Mouse (Mus musculus): ENCODE results near the gene Rbfox2. TPM values are rescaled to one million over a fixed set of nuclear protein-coding genes. Genes with fewer than 3 reads are reported as not detected.

Gene Rbfox2
- polyA plus RNA-seq, 1 experiment from 2014 or later: 81.9 TPM

DNA sequence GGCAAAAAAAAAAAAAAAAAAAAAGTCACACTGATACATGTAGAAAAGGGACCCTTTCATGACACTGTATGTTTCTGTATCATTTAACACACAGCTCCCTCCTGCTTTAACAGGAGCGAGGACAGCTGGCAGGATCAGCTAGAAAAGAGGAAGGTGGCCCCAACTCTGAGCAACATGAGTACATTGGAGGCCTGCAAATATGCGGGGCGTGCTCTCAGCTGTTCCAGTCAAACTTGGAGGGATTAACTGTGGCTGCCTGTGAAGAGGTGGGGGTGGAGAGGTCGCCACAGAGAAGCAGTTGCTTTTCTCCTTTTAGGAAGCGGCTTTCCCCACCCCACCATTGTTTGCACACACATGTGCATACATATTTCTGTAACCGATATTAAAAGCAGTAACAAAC lies 143.5 kb downstream of the Rbfox2 start:
- no peak overlapping the region for H3K4me3 ChIP-seq (ENCODE audit: low read depth, low read length)
- H3K27ac ChIP-seq (replicated peaks; ENCODE audit: low read depth, low read length): no peak overlapping the region
- 28% methylated on average over 6 of the region's 6 CpGs for WGBS
- H3K4me2 ChIP-seq (ENCODE audit: low read depth, low read length): no peak overlapping the region
- H3K4me1 ChIP-seq (ENCODE audit: control insufficient read depth, insufficient read depth, low read length): no peaks in the 10 kb centered on the region
- no peaks in the 10 kb centered on the region for H3K9me3 ChIP-seq (replicated peaks; ENCODE audit: control insufficient read depth, low read length)
- H3K9ac ChIP-seq (replicated peaks; ENCODE audit: low read length): no peak overlapping the region
- ATAC-seq (replicated peaks; ENCODE audit: insufficient number of reproducible peaks, low FRiP score, low TSS enrichment, low read depth) (no peak), DNase-seq (ENCODE audit: low spot score) (peak; percentile 52)
- no peaks in the 10 kb centered on the region for H3K27me3 ChIP-seq (ENCODE audit: control insufficient read depth, insufficient read depth, low read length)
- H3K36me3 ChIP-seq (replicated peaks; ENCODE audit: control insufficient read depth, insufficient read depth, low read depth, low read length): no peaks in the 10 kb centered on the region

DNA sequence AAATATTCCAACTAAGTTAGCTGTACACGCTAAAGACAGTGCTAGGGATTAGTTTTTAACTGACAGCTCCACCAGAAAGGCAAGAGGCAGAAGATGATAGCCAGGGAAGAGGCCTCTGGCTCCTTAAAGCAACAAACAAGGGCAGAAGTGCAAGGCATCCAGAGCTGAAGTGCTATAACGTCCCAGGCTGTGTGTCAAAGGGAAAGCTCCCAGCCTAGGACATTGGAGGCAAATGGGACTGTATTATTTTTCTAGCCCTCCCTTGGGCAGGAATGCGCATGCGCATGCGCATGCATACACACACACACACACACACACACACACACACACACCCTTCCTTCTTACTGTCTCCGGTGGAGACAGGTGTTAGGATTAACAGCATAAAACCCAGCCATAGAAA lies 143.9 kb downstream of the Rbfox2 start:
- Histone ChIP-seq H3K27ac (replicated peaks; ENCODE audit: low read depth, low read length) (no peak overlapping the region), H3K9ac (replicated peaks; ENCODE audit: low read length) (no peak overlapping the region), H3K4me3 (ENCODE audit: low read depth, low read length) (no peak overlapping the region), H3K4me2 (ENCODE audit: low read depth, low read length) (no peak overlapping the region), H3K4me1 (ENCODE audit: control insufficient read depth, insufficient read depth, low read length) (no peaks in the 10 kb centered on the region), H3K9me3 (replicated peaks; ENCODE audit: control insufficient read depth, low read length) (no peaks in the 10 kb centered on the region), H3K36me3 (replicated peaks; ENCODE audit: control insufficient read depth, insufficient read depth, low read depth, low read length) (no peaks in the 10 kb centered on the region), H3K27me3 (ENCODE audit: control insufficient read depth, insufficient read depth, low read length) (no peaks in the 10 kb centered on the region)
- no peak for DNase-seq (ENCODE audit: low spot score)
- 57% methylated on average over 6 of the region's 6 CpGs for WGBS
- ATAC-seq (replicated peaks; ENCODE audit: insufficient number of reproducible peaks, low FRiP score, low TSS enrichment, low read depth): no peak

DNA sequence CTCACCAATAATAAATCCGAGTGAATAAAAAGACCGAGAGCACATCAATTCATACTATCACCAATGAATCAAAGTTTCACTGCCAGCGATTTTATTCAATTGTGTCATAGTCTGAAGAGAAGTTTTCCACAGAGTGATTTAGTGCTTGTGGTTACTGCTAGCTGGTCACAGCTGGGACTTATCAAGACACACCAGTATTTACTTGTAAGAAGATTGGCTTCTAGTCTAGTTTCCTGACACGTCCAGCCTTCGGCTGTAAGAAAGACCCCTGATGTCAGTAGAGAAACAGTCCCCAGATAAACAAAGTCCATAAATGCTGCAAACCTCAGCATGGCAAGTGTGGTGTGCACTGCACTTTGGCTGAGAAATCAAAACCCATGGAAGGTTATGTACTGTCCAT lies 145.4 kb downstream of the Rbfox2 start:
- H3K4me2 ChIP-seq (ENCODE audit: low read depth, low read length): no peak overlapping the region
- no peak overlapping the region for H3K9ac ChIP-seq (replicated peaks; ENCODE audit: low read length)
- H3K36me3 ChIP-seq (replicated peaks; ENCODE audit: control insufficient read depth, insufficient read depth, low read depth, low read length): no peaks in the 10 kb centered on the region
- H3K4me3 ChIP-seq (ENCODE audit: low read depth, low read length): no peak overlapping the region
- no peaks in the 10 kb centered on the region for H3K27me3 ChIP-seq (ENCODE audit: control insufficient read depth, insufficient read depth, low read length)
- no peaks in the 10 kb centered on the region for H3K9me3 ChIP-seq (replicated peaks; ENCODE audit: control insufficient read depth, low read length)
- H3K4me1 ChIP-seq (ENCODE audit: control insufficient read depth, insufficient read depth, low read length): no peaks in the 10 kb centered on the region
- WGBS: 61% methylated on average over 5 of the region's 5 CpGs
- no peak overlapping the region for H3K27ac ChIP-seq (replicated peaks; ENCODE audit: low read depth, low read length)
- ATAC-seq (replicated peaks; ENCODE audit: insufficient number of reproducible peaks, low FRiP score, low TSS enrichment, low read depth): no peak
- DNase-seq (ENCODE audit: low spot score): peak; percentile 23

DNA sequence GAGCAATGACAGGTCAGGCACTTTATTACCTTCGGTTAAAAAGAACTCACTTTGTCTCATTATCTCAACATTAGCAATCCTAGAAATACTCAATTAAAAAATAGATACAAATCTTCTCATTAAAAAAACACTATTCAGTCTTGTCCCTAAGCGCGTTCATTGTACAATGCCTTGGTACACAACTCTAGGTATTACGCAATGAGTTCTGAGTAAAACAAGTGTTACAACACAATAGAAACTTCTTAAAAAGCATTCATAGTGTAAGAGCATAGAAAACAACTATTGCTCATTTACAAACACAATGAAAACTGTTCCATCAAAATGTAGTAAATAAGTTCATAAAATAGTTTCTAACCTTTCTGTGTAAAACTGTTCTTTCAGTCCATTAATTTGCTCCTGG lies 146.0 kb downstream of the Rbfox2 start:
- no peak for DNase-seq (ENCODE audit: low spot score)
- no peak for ATAC-seq (replicated peaks; ENCODE audit: insufficient number of reproducible peaks, low FRiP score, low TSS enrichment, low read depth)
- H3K27ac ChIP-seq (replicated peaks; ENCODE audit: low read depth, low read length): no peak overlapping the region
- no peaks in the 10 kb centered on the region for H3K36me3 ChIP-seq (replicated peaks; ENCODE audit: control insufficient read depth, insufficient read depth, low read depth, low read length)
- no peak overlapping the region for H3K4me3 ChIP-seq (ENCODE audit: low read depth, low read length)
- no peaks in the 10 kb centered on the region for H3K4me1 ChIP-seq (ENCODE audit: control insufficient read depth, insufficient read depth, low read length)
- WGBS: 95% methylated on average over 4 of the region's 4 CpGs
- no peak overlapping the region for H3K4me2 ChIP-seq (ENCODE audit: low read depth, low read length)
- H3K27me3 ChIP-seq (ENCODE audit: control insufficient read depth, insufficient read depth, low read length): no peaks in the 10 kb centered on the region
- H3K9me3 ChIP-seq (replicated peaks; ENCODE audit: control insufficient read depth, low read length): no peaks in the 10 kb centered on the region
- no peak overlapping the region for H3K9ac ChIP-seq (replicated peaks; ENCODE audit: low read length)

DNA sequence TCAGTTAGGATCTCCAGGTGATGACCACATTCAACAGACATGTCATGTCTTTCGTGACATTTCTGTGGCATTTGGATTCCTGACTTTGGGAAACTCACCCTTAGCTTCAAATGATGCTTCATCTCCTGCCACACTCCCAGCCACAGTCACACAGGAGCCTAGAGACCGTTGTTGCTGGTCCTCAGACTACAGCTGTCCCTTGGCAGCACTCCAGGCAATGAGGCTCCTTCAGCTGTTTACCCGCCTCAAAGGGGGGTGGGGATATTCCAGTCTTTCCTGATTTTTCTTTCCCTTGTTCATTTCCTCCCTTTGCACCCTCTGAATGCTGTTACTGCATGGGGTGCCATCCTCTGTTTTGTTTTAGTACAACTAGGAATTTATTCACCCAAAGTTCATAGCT lies 150.3 kb downstream of the Rbfox2 start:
- Histone ChIP-seq H3K4me1 (ENCODE audit: control insufficient read depth, insufficient read depth, low read length) (no peaks in the 10 kb centered on the region), H3K9ac (replicated peaks; ENCODE audit: low read length) (no peak overlapping the region), H3K36me3 (replicated peaks; ENCODE audit: control insufficient read depth, insufficient read depth, low read depth, low read length) (no peaks in the 10 kb centered on the region), H3K4me2 (ENCODE audit: low read depth, low read length) (no peak overlapping the region), H3K27ac (replicated peaks; ENCODE audit: low read depth, low read length) (no peak overlapping the region), H3K9me3 (replicated peaks; ENCODE audit: control insufficient read depth, low read length) (no peaks in the 10 kb centered on the region), H3K4me3 (ENCODE audit: low read depth, low read length) (no peak overlapping the region), H3K27me3 (ENCODE audit: control insufficient read depth, insufficient read depth, low read length) (no peaks in the 10 kb centered on the region)
- WGBS: 65% methylated on average over 3 of the region's 3 CpGs
- ATAC-seq (replicated peaks; ENCODE audit: insufficient number of reproducible peaks, low FRiP score, low TSS enrichment, low read depth) (no peak), DNase-seq (ENCODE audit: low spot score) (no peak)

DNA sequence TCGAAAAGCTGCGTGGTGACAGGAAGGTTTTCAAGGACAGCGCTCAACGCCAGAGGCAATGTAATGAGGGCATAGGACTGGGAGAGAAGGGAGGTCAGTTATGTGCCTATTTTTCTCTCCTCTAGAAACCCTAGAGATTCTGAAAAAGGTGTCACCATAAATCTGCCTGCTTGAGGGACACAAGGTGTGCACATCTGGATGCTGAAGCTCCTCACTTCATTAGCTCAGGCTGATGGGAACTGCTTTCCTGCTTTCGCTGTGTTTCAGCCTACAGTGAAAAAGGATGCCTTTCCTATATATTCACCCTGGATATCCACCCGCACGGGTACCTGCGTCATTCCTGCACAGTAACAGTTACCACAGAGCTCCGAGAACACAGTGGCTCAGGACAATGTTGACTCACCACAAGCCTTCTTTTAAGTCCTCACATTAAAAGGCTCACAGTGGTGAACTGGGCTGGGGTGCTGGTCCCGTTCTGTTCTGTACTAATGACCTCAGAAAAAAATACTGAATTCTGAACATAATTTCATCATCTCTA lies 152.5 kb downstream of the Rbfox2 start:
- ATAC-seq (replicated peaks; ENCODE audit: insufficient number of reproducible peaks, low FRiP score, low TSS enrichment, low read depth): no peak
- H3K4me3 ChIP-seq (ENCODE audit: low read depth, low read length): no peak overlapping the region
- no peaks in the 10 kb centered on the region for H3K9me3 ChIP-seq (replicated peaks; ENCODE audit: control insufficient read depth, low read length)
- no peaks in the 10 kb centered on the region for H3K36me3 ChIP-seq (replicated peaks; ENCODE audit: control insufficient read depth, insufficient read depth, low read depth, low read length)
- H3K27me3 ChIP-seq (ENCODE audit: control insufficient read depth, insufficient read depth, low read length): no peaks in the 10 kb centered on the region
- H3K4me2 ChIP-seq (ENCODE audit: low read depth, low read length): no peak overlapping the region
- 65% methylated on average over 10 of the region's 10 CpGs for WGBS
- H3K9ac ChIP-seq (replicated peaks; ENCODE audit: low read length): no peak overlapping the region
- H3K4me1 ChIP-seq (ENCODE audit: control insufficient read depth, insufficient read depth, low read length): no peaks in the 10 kb centered on the region
- DNase-seq (ENCODE audit: low spot score): no peak
- no peak overlapping the region for H3K27ac ChIP-seq (replicated peaks; ENCODE audit: low read depth, low read length)

DNA sequence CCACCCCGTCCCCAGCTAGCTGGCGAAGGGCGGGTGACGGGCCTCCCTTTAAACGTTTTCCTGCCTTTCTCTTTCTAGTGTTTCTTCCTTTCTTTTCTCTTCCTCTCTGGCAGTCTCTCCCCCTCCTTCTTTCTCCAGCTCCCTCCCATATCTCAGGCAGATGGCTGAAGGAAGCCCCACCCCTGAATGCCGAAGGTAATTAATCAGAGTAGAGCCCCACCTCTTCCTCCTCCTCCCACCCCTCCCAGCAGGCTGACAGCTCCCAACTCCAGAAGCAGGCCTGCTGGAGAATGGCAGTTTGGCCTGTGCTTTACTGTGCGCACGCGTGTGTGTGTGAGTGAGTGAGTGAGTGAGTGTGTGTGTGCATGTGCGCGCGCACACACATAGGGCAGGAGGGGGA lies 153.2 kb downstream of the Rbfox2 start:
- no peaks in the 10 kb centered on the region for H3K27me3 ChIP-seq (ENCODE audit: control insufficient read depth, insufficient read depth, low read length)
- H3K4me1 ChIP-seq (ENCODE audit: control insufficient read depth, insufficient read depth, low read length): no peaks in the 10 kb centered on the region
- peak overlapping the region; percentile 34 for H3K4me3 ChIP-seq (ENCODE audit: low read depth, low read length)
- peak overlapping the region; percentile 45 for H3K9ac ChIP-seq (replicated peaks; ENCODE audit: low read length)
- WGBS: 1% methylated on average over 12 of the region's 12 CpGs
- peak; percentile 91 for DNase-seq (ENCODE audit: low spot score)
- no peaks in the 10 kb centered on the region for H3K36me3 ChIP-seq (replicated peaks; ENCODE audit: control insufficient read depth, insufficient read depth, low read depth, low read length)
- peak overlapping the region; percentile 57 for H3K27ac ChIP-seq (replicated peaks; ENCODE audit: low read depth, low read length)
- H3K9me3 ChIP-seq (replicated peaks; ENCODE audit: control insufficient read depth, low read length): no peaks in the 10 kb centered on the region
- peak overlapping the region; percentile 58 for H3K4me2 ChIP-seq (ENCODE audit: low read depth, low read length)
- peak; percentile 90 for ATAC-seq (replicated peaks; ENCODE audit: insufficient number of reproducible peaks, low FRiP score, low TSS enrichment, low read depth)

DNA sequence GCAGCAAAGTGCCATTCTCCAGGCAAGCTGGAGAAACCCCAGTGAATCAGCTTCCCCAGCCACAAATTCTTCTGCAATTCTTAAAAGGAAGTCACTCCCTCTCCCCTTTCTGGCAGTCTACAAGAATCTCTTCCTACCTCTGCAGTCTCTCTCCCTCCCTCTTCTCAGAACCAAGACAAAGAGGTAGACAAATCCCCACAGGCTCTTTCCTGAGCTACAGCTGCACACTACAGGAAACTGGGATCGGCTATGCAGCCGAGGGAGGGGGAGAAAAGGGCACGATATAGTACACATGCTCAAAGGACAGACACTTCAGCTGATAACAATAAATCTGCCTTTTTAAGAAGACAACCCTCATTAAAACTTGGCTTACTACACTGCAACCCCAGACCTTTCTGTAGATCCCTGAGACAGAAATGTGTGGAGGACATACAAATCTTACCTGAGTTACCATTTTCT lies 153.7 kb downstream of the Rbfox2 start:
- Histone ChIP-seq H3K4me1 (ENCODE audit: control insufficient read depth, insufficient read depth, low read length) (no peaks in the 10 kb centered on the region), H3K4me3 (ENCODE audit: low read depth, low read length) (peak overlapping the region; percentile 34), H3K27ac (replicated peaks; ENCODE audit: low read depth, low read length) (peak overlapping the region; percentile 57), H3K9me3 (replicated peaks; ENCODE audit: control insufficient read depth, low read length) (no peaks in the 10 kb centered on the region), H3K9ac (replicated peaks; ENCODE audit: low read length) (peak overlapping the region; percentile 45), H3K36me3 (replicated peaks; ENCODE audit: control insufficient read depth, insufficient read depth, low read depth, low read length) (no peaks in the 10 kb centered on the region), H3K4me2 (ENCODE audit: low read depth, low read length) (peak overlapping the region; percentile 58), H3K27me3 (ENCODE audit: control insufficient read depth, insufficient read depth, low read length) (no peaks in the 10 kb centered on the region)
- DNase-seq (ENCODE audit: low spot score): peak; percentile 70
- WGBS: 0% methylated on average over 3 of the region's 3 CpGs
- peak; percentile 81 for ATAC-seq (replicated peaks; ENCODE audit: insufficient number of reproducible peaks, low FRiP score, low TSS enrichment, low read depth)

Data from embryonic facial prominence, embryonic 11.5 days (tissue).